ENCODE assay signal across 8 mouse cellular contexts in the genomic region with DNA sequence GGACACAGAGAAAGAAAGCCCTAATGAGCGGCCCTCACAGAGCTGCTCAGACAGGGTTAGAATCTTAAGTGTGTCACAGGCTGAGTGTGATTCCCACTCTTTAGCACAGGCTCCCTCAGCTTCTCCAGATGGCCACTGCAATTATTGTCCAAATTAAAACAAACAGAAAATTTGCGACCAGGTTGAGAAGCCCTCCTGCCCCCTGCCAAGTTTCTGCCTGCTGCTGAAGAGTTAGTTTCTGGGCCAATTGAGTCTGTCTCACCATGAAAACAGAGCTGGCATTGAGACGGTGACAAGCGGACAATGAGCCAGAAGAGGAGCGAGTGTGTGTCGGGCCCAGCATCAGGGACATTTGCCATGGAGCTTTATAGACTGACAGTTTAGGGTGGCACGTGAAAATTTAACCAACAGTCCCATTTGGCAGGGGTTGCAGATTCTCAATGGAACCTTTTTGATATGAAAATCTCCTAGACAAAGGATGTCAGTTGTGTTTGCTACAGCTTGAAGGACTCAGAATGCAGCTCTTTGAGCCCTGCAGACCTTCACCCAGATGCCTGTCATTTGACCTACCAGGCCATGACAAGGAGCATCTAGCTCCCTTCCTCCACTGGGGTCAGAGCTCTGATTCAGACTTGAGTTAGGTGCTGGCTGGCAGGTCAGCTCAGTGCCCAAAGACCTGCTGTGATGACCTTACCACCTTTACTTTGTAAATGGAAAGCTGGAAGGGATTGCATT. TPM values are rescaled to one million over a fixed set of nuclear protein-coding genes. Genes with fewer than 3 reads are reported as not detected.
DNase-seq lines count a peak whose midpoint lies in the region; ATAC-seq lines count a peak whose summit lies in the region.

No protein-coding gene starts in this region.

- peaks cover 28% of the 10 kb centered on the region for H3K4me1 ChIP-seq in forebrain, embryonic 14.5 days (ENCODE audit: control insufficient read depth, insufficient read depth, low read length)
- no peaks in the 10 kb centered on the region for H3K4me1 ChIP-seq in intestine, embryonic 16.5 days (ENCODE audit: control insufficient read depth, insufficient read depth, low read length)

- peak; percentile 93 for ATAC-seq in forebrain, embryonic 14.5 days
- no peak for ATAC-seq in granulocyte monocyte progenitor cell, adult 5-6 weeks (replicated peaks; ENCODE audit: poor library complexity, severe bottlenecking)
- no peak for ATAC-seq in intestine, embryonic 16.5 days

- H3K27me3 ChIP-seq in forebrain, embryonic 14.5 days (replicated peaks; ENCODE audit: control insufficient read depth, insufficient read depth, low read length), result no peaks in the 10 kb centered on the region
- no peaks in the 10 kb centered on the region for H3K27me3 ChIP-seq in intestine, embryonic 16.5 days (replicated peaks; ENCODE audit: control insufficient read depth, insufficient read depth, low read length)

- WGBS in forebrain, embryonic 14.5 days, result 7% methylated on average over 7 of the region's 7 CpGs
- 66% methylated on average over 7 of the region's 7 CpGs for WGBS in intestine, embryonic 16.5 days

- H3K27ac ChIP-seq in forebrain, embryonic 14.5 days (ENCODE audit: low read depth, low read length), result peak overlapping the region; percentile 86
- H3K27ac ChIP-seq in intestine, embryonic 16.5 days (ENCODE audit: low read length), result no peak overlapping the region

- H3K4me2 ChIP-seq in forebrain, embryonic 14.5 days (ENCODE audit: low read length), result no peak overlapping the region
- H3K4me2 ChIP-seq in intestine, embryonic 16.5 days (ENCODE audit: low read depth, low read length), result no peak overlapping the region

- 0 out of 2 replicates have a peak, but pooled peaks cover 5% of the 10 kb centered on the region for H3K9me3 ChIP-seq in forebrain, embryonic 14.5 days (replicated peaks; ENCODE audit: control insufficient read depth, low read length)
- H3K9me3 ChIP-seq in intestine, embryonic 16.5 days (ENCODE audit: control insufficient read depth, low read length), result no peaks in the 10 kb centered on the region

- DNase-seq in embryo, embryonic 11 days, result peak; percentile 15
- DNase-seq in embryo, embryonic 9.5 days (ENCODE audit: extremely low spot score), result no peak
- peak; percentile 39 for DNase-seq in Muller cell, postnatal 12 days (ENCODE audit: inconsistent ontology term)
- DNase-seq in forebrain, embryonic 14.5 days (ENCODE audit: low spot score), result peak; percentile 98
- peak; percentile 38 to 42 for DNase-seq in left cerebral cortex, postnatal 14 days (ENCODE audit: low spot score in 2 of 2)
- no peak for DNase-seq in gastrocnemius, postnatal 36 days

- no peak overlapping the region for H3K9ac ChIP-seq in forebrain, embryonic 14.5 days (ENCODE audit: low read length)
- H3K9ac ChIP-seq in intestine, embryonic 16.5 days (ENCODE audit: low read depth, low read length), result no peak overlapping the region

- H3K4me3 ChIP-seq in forebrain, embryonic 14.5 days (ENCODE audit: low read depth, low read length), result no peak overlapping the region
- H3K4me3 ChIP-seq in intestine, embryonic 16.5 days (ENCODE audit: low read length), result no peak overlapping the region

- no peaks in the 10 kb centered on the region for H3K36me3 ChIP-seq in forebrain, embryonic 14.5 days (ENCODE audit: control insufficient read depth, insufficient read depth, low read length)
- no peaks in the 10 kb centered on the region for H3K36me3 ChIP-seq in intestine, embryonic 16.5 days (ENCODE audit: control insufficient read depth, insufficient read depth, low read length)

- intact Hi-C loops in left cerebral cortex, postnatal 14 days (cut with DNase I), result no loop called here
- intact Hi-C loops in gastrocnemius, postnatal 36 days (cut with DNase I), result no loop called here

RNA-seq across cellular contexts. Expression of gene Gucy1b2, which starts 39.9 kb away (rescaled TPM):
- polyA plus RNA-seq in forebrain, embryonic 14.5 days (2014; fragmentation: Nextera tagmentation; extraction: Ambion mirVana), result 3.7 and 4.5 TPM in 2 replicates
- under 1 TPM; 0.18 to 0.27 TPM for total RNA-seq in left cerebral cortex, postnatal 14 days (2021)
- total RNA-seq in gastrocnemius, postnatal 36 days (2021), result not detected
- total RNA-seq in granulocyte monocyte progenitor cell, adult 5-6 weeks (2014; fragmentation: Nextera tagmentation), result not detected in 2 replicates
- total RNA-seq in granulocyte monocyte progenitor cell, adult 5-6 weeks (2017), result not detected in 2 replicates
- 0.06 TPM in 1 of 2 replicates, not detected in the other for polyA plus RNA-seq in intestine, embryonic 16.5 days (2015; fragmentation: Nextera tagmentation; extraction: Ambion mirVana)

Comparison
In these comparisons a context has a peak if more than half of its experiments do, and no peak if none do; other contexts are left out.
1. DNase-seq: peak in embryo, embryonic 11 days (single experiment), Muller cell, postnatal 12 days (single experiment), forebrain, embryonic 14.5 days (single experiment) and left cerebral cortex, postnatal 14 days (2 of 2); none in embryo, embryonic 9.5 days (single experiment) and gastrocnemius, postnatal 36 days (0 of 2).